Mouse (Mus musculus): Measurements from ENCODE around the gene Pla2g5. TPM values are rescaled to one million over a fixed set of nuclear protein-coding genes. Genes with fewer than 3 reads are reported as not detected.

The Pla2g5 gene
- polyA plus RNA-seq, 1 experiment = 14.3 TPM

- Histone ChIP-seq H3K27me3 (ENCODE audit: control insufficient read depth, insufficient read depth, low read length) (no peaks in the 10 kb centered on the region), H3K4me1 (ENCODE audit: control insufficient read depth, insufficient read depth, low read length) (peaks cover 3% of the 10 kb centered on the region), H3K36me3 (ENCODE audit: control insufficient read depth, insufficient read depth, low read length) (no peaks in the 10 kb centered on the region), H3K4me3 (ENCODE audit: control insufficient read depth, low read depth, low read length) (no peak overlapping the region), H3K27ac (ENCODE audit: control insufficient read depth, insufficient read depth, low read depth, low read length) (peak overlapping the region; percentile 62)
- TF ChIP-seq CTCF (IDR thresholded peaks at IDR 0.05; ENCODE audit: control insufficient read depth, insufficient read depth, insufficient replicate concordance, low read depth, low read length) (no peak), POLR2A (IDR thresholded peaks at IDR 0.05; ENCODE audit: control insufficient read depth, low read depth, low read length) (peak; percentile 22; the same call in 1 of the 2 replicates)
Observed at GRCm38 (mm10) chr4:138817736-138818135, 45.5 kb downstream of the Pla2g5 start.

- no peaks in the 10 kb centered on the region for H3K27me3 ChIP-seq (ENCODE audit: control insufficient read depth, insufficient read depth, low read length)
- no peaks in the 10 kb centered on the region for H3K36me3 ChIP-seq (ENCODE audit: control insufficient read depth, insufficient read depth, low read length)
- H3K4me1 ChIP-seq (ENCODE audit: control insufficient read depth, insufficient read depth, low read length) = peaks cover 3% of the 10 kb centered on the region
- no peak overlapping the region for H3K27ac ChIP-seq (ENCODE audit: control insufficient read depth, insufficient read depth, low read depth, low read length)
- TF ChIP-seq CTCF (IDR thresholded peaks at IDR 0.05; ENCODE audit: control insufficient read depth, insufficient read depth, insufficient replicate concordance, low read depth, low read length) (no peak), POLR2A (IDR thresholded peaks at IDR 0.05; ENCODE audit: control insufficient read depth, low read depth, low read length) (0 out of 2 replicates have a peak, but pooled peaks have one; percentile 12)
- no peak overlapping the region for H3K4me3 ChIP-seq (ENCODE audit: control insufficient read depth, low read depth, low read length)
Observed at GRCm38 (mm10) chr4:138816166-138816565, 47.1 kb downstream of the Pla2g5 start.

GRCm38 (mm10) chr4:138806920-138807541 is 56.3 kb downstream of the Pla2g5 start:
- Histone ChIP-seq H3K36me3 (ENCODE audit: control insufficient read depth, insufficient read depth, low read length) (no peaks in the 10 kb centered on the region), H3K27me3 (ENCODE audit: control insufficient read depth, insufficient read depth, low read length) (no peaks in the 10 kb centered on the region), H3K4me1 (ENCODE audit: control insufficient read depth, insufficient read depth, low read length) (no peaks in the 10 kb centered on the region), H3K27ac (ENCODE audit: control insufficient read depth, insufficient read depth, low read depth, low read length) (no peak overlapping the region), H3K4me3 (ENCODE audit: control insufficient read depth, low read depth, low read length) (no peak overlapping the region)
- TF ChIP-seq POLR2A (IDR thresholded peaks at IDR 0.05; ENCODE audit: control insufficient read depth, low read depth, low read length) = no peak
- no peak for TF ChIP-seq CTCF (IDR thresholded peaks at IDR 0.05; ENCODE audit: control insufficient read depth, insufficient read depth, insufficient replicate concordance, low read depth, low read length)

GRCm38 (mm10) chr4:138806160-138806559 is 57.1 kb downstream of the Pla2g5 start:
- H3K27me3 ChIP-seq (ENCODE audit: control insufficient read depth, insufficient read depth, low read length) = no peaks in the 10 kb centered on the region
- no peak overlapping the region for H3K4me3 ChIP-seq (ENCODE audit: control insufficient read depth, low read depth, low read length)
- 0 out of 2 replicates have a peak overlapping the region, but pooled peaks have one; percentile 12 for H3K27ac ChIP-seq (ENCODE audit: control insufficient read depth, insufficient read depth, low read depth, low read length)
- no peak for TF ChIP-seq POLR2A (IDR thresholded peaks at IDR 0.05; ENCODE audit: control insufficient read depth, low read depth, low read length)
- TF ChIP-seq CTCF (IDR thresholded peaks at IDR 0.05; ENCODE audit: control insufficient read depth, insufficient read depth, insufficient replicate concordance, low read depth, low read length) = no peak
- no peaks in the 10 kb centered on the region for H3K4me1 ChIP-seq (ENCODE audit: control insufficient read depth, insufficient read depth, low read length)
- H3K36me3 ChIP-seq (ENCODE audit: control insufficient read depth, insufficient read depth, low read length) = no peaks in the 10 kb centered on the region

- Histone ChIP-seq H3K27me3 (ENCODE audit: control insufficient read depth, insufficient read depth, low read length) (no peaks in the 10 kb centered on the region), H3K36me3 (ENCODE audit: control insufficient read depth, insufficient read depth, low read length) (no peaks in the 10 kb centered on the region), H3K27ac (ENCODE audit: control insufficient read depth, insufficient read depth, low read depth, low read length) (no peak overlapping the region), H3K4me1 (ENCODE audit: control insufficient read depth, insufficient read depth, low read length) (no peaks in the 10 kb centered on the region), H3K4me3 (ENCODE audit: control insufficient read depth, low read depth, low read length) (no peak overlapping the region)
- TF ChIP-seq POLR2A (IDR thresholded peaks at IDR 0.05; ENCODE audit: control insufficient read depth, low read depth, low read length) (no peak), CTCF (IDR thresholded peaks at IDR 0.05; ENCODE audit: control insufficient read depth, insufficient read depth, insufficient replicate concordance, low read depth, low read length) (no peak)
Observed at GRCm38 (mm10) chr4:138805248-138805647, 58.0 kb downstream of the Pla2g5 start.

GRCm38 (mm10) chr4:138802917-138803316 is 60.4 kb downstream of the Pla2g5 start:
- no peaks in the 10 kb centered on the region for H3K27me3 ChIP-seq (ENCODE audit: control insufficient read depth, insufficient read depth, low read length)
- no peak overlapping the region for H3K4me3 ChIP-seq (ENCODE audit: control insufficient read depth, low read depth, low read length)
- no peak overlapping the region for H3K27ac ChIP-seq (ENCODE audit: control insufficient read depth, insufficient read depth, low read depth, low read length)
- no peaks in the 10 kb centered on the region for H3K36me3 ChIP-seq (ENCODE audit: control insufficient read depth, insufficient read depth, low read length)
- TF ChIP-seq CTCF (IDR thresholded peaks at IDR 0.05; ENCODE audit: control insufficient read depth, insufficient read depth, insufficient replicate concordance, low read depth, low read length) (no peak), POLR2A (IDR thresholded peaks at IDR 0.05; ENCODE audit: control insufficient read depth, low read depth, low read length) (no peak)
- H3K4me1 ChIP-seq (ENCODE audit: control insufficient read depth, insufficient read depth, low read length) = no peaks in the 10 kb centered on the region

- TF ChIP-seq CTCF (IDR thresholded peaks at IDR 0.05; ENCODE audit: control insufficient read depth, insufficient read depth, insufficient replicate concordance, low read depth, low read length) (no peak), POLR2A (IDR thresholded peaks at IDR 0.05; ENCODE audit: control insufficient read depth, low read depth, low read length) (no peak)
- Histone ChIP-seq H3K4me1 (ENCODE audit: control insufficient read depth, insufficient read depth, low read length) (no peaks in the 10 kb centered on the region), H3K36me3 (ENCODE audit: control insufficient read depth, insufficient read depth, low read length) (no peaks in the 10 kb centered on the region), H3K27ac (ENCODE audit: control insufficient read depth, insufficient read depth, low read depth, low read length) (no peak overlapping the region), H3K27me3 (ENCODE audit: control insufficient read depth, insufficient read depth, low read length) (no peaks in the 10 kb centered on the region), H3K4me3 (ENCODE audit: control insufficient read depth, low read depth, low read length) (no peak overlapping the region)
Observed at GRCm38 (mm10) chr4:138801631-138802030, 61.7 kb downstream of the Pla2g5 start.
